Mouse (Mus musculus) bone marrow, adult 2 months (tissue): ENCODE data around the gene Fzd4. TPM values are rescaled to one million over a fixed set of nuclear protein-coding genes. Genes with fewer than 3 reads are reported as not detected.

ENCODE experiments used
- H3K27ac ChIP-seq: fragments of 200-500 bp; 2 replicates; pipeline ENCODE4 v1.5.1; 2012; ENCODE audit warnings: low read depth, mild to moderate bottlenecking, control low read depth, inconsistent platforms, low read length; ENCODE audit not compliant: control insufficient read depth, poor library complexity, insufficient read depth
- H3K4me1 ChIP-seq: fragments of 200-500 bp; 2 replicates; pipeline ENCODE4 v1.6.1; 2011; ENCODE audit warnings: low read length; ENCODE audit not compliant: control insufficient read depth, insufficient read depth
- H3K4me3 ChIP-seq: fragments of 200-500 bp; replicated peaks from 2 replicates; pipeline ENCODE3; 2011; ENCODE audit warnings: mild to moderate bottlenecking, low read depth, low read length, control low read depth; ENCODE audit not compliant: control insufficient read depth
- CTCF ChIP-seq: fragments of 200-500 bp; IDR thresholded peaks from 2 replicates; pipeline ENCODE4 v1.5.1; 2011; ENCODE audit warnings: low read length, control low read depth; ENCODE audit not compliant: control insufficient read depth, insufficient read depth
- POLR2A ChIP-seq: fragments of 200-500 bp; IDR thresholded peaks from 2 replicates; pipeline ENCODE4 v1.6.1; 2011; ENCODE audit warnings: low read depth, mild to moderate bottlenecking, control low read depth, low read length, borderline replicate concordance; ENCODE audit not compliant: control insufficient read depth
- WGBS: fragments of 180-500 bp; shearing (Covaris S2); methylation state at CpG from one replicate; pipeline ENCODE4 v1.1.7; 2018; 5-methylcytosine and 5-hydroxymethylcytosine counted together
- polyA plus RNA-seq: library from polyadenylated mRNA; stranded (reverse); fragments of >200 nt; gene quantifications from 2 replicates; pipeline ENCODE4 v1.2.4, GENCODE M21; 2011; ENCODE audit warnings: low replicate concordance; ENCODE audit not compliant: missing spikeins, insufficient read depth, insufficient read length

Fzd4 gene
- polyA plus RNA-seq, 1 experiment = 1.0 TPM

DNA sequence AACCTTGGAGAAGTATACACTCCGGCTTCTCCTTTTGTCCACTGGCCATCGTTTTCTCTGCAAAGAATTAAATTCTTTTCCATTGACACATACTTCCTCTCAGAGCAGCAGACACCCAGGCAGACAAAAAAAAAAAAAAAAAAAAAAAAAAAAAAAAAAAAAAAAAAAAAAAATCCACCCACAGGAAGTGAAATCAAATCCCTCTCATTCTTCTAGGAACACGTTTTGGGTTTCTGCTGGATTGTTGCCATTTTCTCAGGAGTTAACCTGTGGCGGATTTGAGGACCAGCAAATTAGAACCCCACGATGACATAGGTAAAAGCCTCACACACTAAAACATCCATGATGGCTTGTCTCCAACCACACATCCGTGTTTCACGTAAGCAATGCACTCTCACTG is 37.1 kb downstream of the Fzd4 start:
- no peak for TF ChIP-seq CTCF
- no peak for TF ChIP-seq POLR2A
- WGBS = 39% methylated on average over 7 of the region's 7 CpGs
- H3K27ac ChIP-seq = no peak overlapping the region

DNA sequence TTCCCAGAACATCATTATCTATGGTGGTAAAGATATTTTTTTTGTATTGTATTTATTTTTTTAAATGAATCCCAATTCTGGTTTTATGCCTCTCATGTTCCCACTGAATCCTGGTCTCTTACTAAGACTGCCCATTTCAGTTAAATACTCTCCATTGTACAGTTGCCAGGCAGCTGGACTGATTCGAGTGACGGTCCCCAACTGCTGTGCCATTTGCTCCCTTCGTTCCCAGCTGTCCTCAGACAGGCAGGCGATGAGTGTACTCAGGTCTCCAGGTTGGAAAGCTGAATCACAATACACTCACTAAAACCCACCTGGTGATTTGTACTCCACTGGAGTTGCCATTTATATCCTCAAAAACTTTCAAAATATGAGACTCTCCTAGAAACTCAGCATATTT is 38.1 kb downstream of the Fzd4 start:
- H3K4me1 ChIP-seq = peaks cover 2% of the 10 kb centered on the region
- TF ChIP-seq CTCF = no peak
- TF ChIP-seq POLR2A = no peak
- no peak overlapping the region for H3K27ac ChIP-seq
- no peak overlapping the region for H3K4me3 ChIP-seq
- WGBS = 82% methylated on average over 4 of the region's 4 CpGs

More for the DNA sequence above, 37.1 kb downstream of the Fzd4 start:
- H3K4me1 ChIP-seq = peaks cover 2% of the 10 kb centered on the region
- H3K4me3 ChIP-seq = no peak overlapping the region

- H3K27ac ChIP-seq = no peak overlapping the region
- WGBS = 39% methylated on average over 4 of the region's 4 CpGs
- H3K4me1 ChIP-seq = peaks cover 2% of the 10 kb centered on the region
- TF ChIP-seq CTCF = no peak
- TF ChIP-seq POLR2A = no peak
- H3K4me3 ChIP-seq = no peak overlapping the region
Measured at GRCm38 (mm10) chr7:89445137-89445536, 41.0 kb downstream of the Fzd4 start.

DNA sequence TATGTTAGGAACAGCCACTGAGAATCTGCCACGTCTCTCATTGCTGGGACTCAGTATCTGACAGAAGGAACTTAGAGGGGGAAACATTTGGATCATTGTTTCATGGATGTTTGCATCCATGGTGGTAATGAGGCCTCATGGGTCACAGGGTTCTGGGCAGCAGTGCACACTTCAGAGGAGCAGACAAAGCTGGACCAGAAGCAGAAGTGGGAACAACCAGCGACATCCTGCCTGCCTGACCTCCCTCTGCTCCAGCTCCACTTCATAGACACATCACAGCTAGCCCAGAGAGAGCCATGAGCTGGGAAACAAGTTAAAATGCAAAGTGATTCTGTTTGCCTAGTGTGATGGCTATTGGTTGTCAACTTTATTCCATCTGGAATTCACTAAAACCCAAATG is 46.2 kb downstream of the Fzd4 start:
- H3K4me1 ChIP-seq = no peaks in the 10 kb centered on the region
- TF ChIP-seq POLR2A = no peak
- no peak for TF ChIP-seq CTCF
- no peak overlapping the region for H3K4me3 ChIP-seq
- H3K27ac ChIP-seq = no peak overlapping the region
- 47% methylated on average over 2 of the region's 2 CpGs for WGBS

DNA sequence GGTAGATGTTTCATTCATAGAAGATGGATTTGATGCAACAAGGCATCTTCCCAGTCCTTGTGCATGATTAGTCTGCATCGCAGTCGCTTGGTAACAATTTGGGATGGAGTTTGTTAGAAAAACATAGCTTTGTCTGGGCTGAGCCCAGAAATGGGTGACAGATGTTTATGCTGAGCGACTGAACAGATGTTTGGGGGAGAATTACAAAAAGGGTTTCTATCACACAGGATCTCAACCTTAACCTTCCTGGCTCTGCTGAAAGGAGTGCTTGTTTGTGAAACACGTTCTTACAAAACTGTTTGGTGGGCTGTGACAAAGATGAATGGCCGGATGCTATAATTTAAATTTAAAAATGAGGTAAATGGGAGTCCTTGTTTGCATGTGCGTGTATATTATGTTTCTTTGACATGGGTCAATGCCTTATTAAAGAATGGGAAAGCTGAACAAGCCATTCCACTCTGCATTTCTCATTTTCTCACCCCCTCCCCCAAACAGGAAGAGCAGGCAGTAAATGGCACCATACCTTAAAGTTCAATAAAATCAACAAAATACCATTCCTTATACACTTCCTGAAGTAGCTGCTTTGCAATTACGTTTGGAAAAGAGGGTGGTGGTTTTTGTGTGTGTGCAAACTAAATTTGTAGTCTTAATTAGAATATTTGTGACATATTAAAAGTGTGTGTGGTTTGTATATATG is 52.4 kb downstream of the Fzd4 start:
- WGBS = 59% methylated on average over 7 of the region's 7 CpGs
- Histone ChIP-seq H3K4me3 (no peak overlapping the region), H3K27ac (no peak overlapping the region), H3K4me1 (no peaks in the 10 kb centered on the region)
- TF ChIP-seq CTCF (no peak), POLR2A (no peak)

DNA sequence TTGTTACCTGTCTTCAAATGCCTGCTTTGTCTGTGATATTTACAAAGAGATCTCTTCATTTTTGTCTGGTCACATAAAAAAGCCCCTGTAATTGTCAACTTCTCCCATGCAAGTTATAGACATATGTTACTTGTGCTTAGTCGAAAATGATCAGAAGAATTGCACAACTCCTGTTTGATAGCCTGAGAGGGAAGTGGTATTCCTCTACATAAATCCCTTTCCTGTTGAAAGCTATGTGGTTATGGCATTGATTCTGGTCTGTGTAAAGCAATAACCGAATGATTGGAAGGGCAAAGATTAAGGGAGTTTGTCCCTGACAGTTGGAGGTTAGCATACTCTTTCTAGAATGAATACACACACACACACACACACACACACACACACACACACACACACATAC is 55.5 kb downstream of the Fzd4 start:
- WGBS = 13% methylated on average over 2 of the region's 2 CpGs
- no peak for TF ChIP-seq CTCF
- TF ChIP-seq POLR2A = no peak
- no peaks in the 10 kb centered on the region for H3K4me1 ChIP-seq
- no peak overlapping the region for H3K27ac ChIP-seq
- H3K4me3 ChIP-seq = no peak overlapping the region

DNA sequence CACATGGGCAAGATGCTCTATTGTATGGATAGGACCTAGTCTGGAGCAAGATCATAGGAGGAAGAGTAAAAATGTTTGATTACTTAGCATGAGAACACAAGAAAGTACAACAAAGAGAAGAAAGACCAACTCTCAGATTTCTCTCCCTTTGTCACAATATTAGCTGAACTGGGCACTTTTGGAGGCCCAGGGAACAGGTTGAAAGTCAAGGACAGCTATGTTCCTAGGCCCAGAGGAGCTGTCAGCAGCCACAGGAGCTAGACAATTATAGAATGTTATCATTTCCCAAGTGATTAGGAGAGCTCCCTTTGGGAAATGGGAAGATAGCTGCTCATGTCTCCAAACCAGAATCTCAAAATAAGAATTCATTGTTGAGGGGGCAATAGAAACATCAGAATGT is 56.8 kb downstream of the Fzd4 start:
- H3K27ac ChIP-seq = no peak overlapping the region
- no peak overlapping the region for H3K4me3 ChIP-seq
- TF ChIP-seq POLR2A (no peak), CTCF (no peak)
- no peaks in the 10 kb centered on the region for H3K4me1 ChIP-seq

GRCm38 (mm10) chr7:89461351-89461750 is 57.2 kb downstream of the Fzd4 start:
- Histone ChIP-seq H3K27ac (no peak overlapping the region), H3K4me3 (no peak overlapping the region), H3K4me1 (no peaks in the 10 kb centered on the region)
- TF ChIP-seq CTCF (no peak), POLR2A (no peak)
- 89% methylated on average over 3 of the region's 3 CpGs for WGBS

Other genes with a start within 250 kb of the Fzd4 start
- gene Tmem135, start 133 bp upstream of the Fzd4 start, polyA plus RNA-seq = 3.7 and 8.2 TPM in 2 replicates
- 13.1 TPM in 1 of 2 replicates, not detected in the other for gene Prss23, start 122.8 kb downstream of the Fzd4 start, polyA plus RNA-seq
- gene Me3, start 228.0 kb downstream of the Fzd4 start, polyA plus RNA-seq = not detected in 2 replicates